Mouse (Mus musculus): ENCODE data around the gene Gm34302.
"Not testable (repeated sequence)": the region's sequence is repeated elsewhere in the genome, so short reads cannot be mapped to it uniquely, and the experiment has no call there.

The Gm34302 gene

GRCm38 (mm10) chr3:63483726-63484125, at the start of gene Gm34302:
Gene Gm34302 (minus strand): TSS chr3:63483879.
- in situ Hi-C loops (cut with MboI, MseI): no loop called here

- in situ Hi-C loops (cut with MboI, MseI): no loop called here
Observed at GRCm38 (mm10) chr3:63531847-63532246, 48.2 kb upstream of the Gm34302 start.

- in situ Hi-C loops (cut with MboI, MseI): no loop called here
Observed at GRCm38 (mm10) chr3:63517681-63518080, 34.0 kb upstream of the Gm34302 start.

GRCm38 (mm10) chr3:63516279-63516678, 32.6 kb upstream of the Gm34302 start:
- in situ Hi-C loops (cut with MboI, MseI): not testable (repeated sequence)

DNA sequence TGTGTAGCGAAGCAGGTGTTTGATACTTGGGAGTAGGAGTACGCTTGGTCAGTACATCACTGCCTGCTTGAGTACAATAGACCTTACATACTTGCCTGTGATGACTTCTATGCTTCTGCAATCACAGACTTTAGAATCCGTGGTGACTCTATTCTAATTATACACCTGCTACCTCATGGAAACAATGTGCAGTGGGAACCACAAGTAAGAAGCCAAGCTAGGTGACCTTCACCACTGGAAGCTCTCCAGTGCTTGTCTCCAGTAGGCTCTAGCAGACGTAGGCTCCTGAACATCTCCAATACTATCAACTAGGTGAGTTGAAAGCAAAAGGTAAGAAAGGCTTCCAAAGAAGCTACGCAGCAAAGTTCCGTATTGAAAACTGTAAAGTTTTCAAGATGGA, 27.6 kb upstream of the Gm34302 start:
- in situ Hi-C loops (cut with MboI, MseI): no loop called here

DNA sequence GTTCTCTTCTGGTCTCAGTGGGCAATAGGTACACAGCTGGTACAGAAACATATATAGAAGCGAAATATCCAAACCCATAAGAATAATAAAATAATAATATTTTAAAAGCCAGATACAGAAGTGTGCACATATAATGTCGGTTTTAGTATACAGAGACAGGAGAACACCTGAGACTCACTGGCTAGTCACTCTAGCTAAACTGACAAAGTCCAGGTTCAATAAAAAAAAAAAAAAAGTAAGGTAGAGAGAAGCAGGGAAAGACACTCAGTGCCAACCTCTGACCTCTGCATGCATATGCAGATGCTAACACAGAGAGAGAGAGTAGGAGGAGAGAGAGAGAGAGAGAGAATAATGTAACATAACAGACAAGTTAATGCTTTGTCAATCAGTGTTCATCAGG, 25.8 kb upstream of the Gm34302 start:
- in situ Hi-C loops (cut with MboI, MseI): loop anchor here (10.0 kb wide), 1 partner anchor 905 kb away; the partner anchor contains the start of gene Gpr149

- in situ Hi-C loops (cut with MboI, MseI): loop anchor here (10.0 kb wide), 1 partner anchor 904 kb away; the partner anchor contains the start of gene Gpr149
Observed at GRCm38 (mm10) chr3:63508924-63509323, 25.2 kb upstream of the Gm34302 start.

- in situ Hi-C loops (cut with MboI, MseI): loop anchor here (10.0 kb wide), 1 partner anchor 900 kb away; the partner anchor contains the start of gene Gpr149
Observed at GRCm38 (mm10) chr3:63504433-63504832, 20.8 kb upstream of the Gm34302 start.

DNA sequence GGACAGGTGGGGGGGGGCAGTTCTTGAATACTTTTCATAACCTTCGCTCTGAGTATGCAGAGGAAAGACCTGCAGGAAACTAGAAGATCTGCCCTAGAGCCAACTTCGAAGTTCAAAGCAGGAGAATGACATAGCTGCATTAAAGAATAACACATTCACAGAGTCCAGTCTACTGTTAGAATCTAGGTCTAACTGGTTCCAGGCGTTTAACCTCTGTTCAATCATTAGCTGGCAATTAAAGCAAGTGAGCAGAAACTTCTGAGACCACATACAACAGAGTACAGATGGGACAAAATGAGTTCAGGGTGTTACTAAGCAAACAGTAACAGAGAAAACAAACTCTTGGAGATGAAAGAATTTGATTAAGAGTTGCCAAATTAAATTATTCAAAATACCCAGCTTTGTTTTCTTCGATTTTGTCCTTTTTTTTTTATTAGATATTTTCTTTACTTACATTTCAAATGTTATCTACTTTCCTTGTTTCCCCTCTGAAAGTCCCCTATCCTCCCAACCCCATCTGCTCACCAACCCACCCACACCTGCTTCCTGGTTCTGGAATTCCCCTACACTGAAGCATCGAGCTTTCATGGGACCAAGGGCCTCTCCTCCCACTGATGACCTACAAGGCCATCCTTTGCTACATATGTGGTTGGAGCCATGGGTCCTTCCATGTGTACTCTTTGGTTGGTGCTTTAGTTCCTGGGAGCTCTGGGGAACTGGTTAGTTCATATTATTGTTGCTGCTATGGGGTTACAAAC, 11.1 kb upstream of the Gm34302 start:
- in situ Hi-C loops (cut with MboI, MseI): no loop called here

- in situ Hi-C loops (cut with MboI, MseI): no loop called here
Observed at GRCm38 (mm10) chr3:63493563-63493962, 9.9 kb upstream of the Gm34302 start.

- in situ Hi-C loops (cut with MboI, MseI): no loop called here
Observed at GRCm38 (mm10) chr3:63440426-63441125, 43.1 kb downstream of the Gm34302 start.

- in situ Hi-C loops (cut with MboI, MseI): no loop called here
Observed at GRCm38 (mm10) chr3:63439738-63440137, 43.9 kb downstream of the Gm34302 start.

DNA sequence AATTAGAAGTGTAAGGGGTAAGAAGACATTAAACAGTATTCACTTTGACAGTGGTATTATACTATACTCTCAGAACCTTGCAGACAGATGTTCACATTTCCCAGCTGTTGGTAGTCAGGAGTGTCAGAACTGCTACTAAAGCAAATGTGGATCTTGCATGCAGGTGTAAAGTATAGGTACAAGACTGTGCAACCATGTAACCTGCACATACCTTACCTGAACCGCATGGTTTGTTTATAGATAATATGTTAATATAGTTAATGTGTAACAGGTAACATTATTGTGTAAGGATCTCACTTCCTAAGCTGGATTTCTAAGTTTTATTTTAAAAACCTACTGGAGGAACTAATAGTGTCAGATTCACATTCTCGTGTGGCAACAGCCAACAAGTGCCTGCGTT, 44.8 kb downstream of the Gm34302 start:
- in situ Hi-C loops (cut with MboI, MseI): no loop called here

All from T-helper 2 cell (primary cell).